Mouse (Mus musculus) gastrocnemius, postnatal 14 days (tissue): ENCODE measurements around the gene Mrps17. TPM values are rescaled to one million over a fixed set of nuclear protein-coding genes. Genes with fewer than 3 reads are reported as not detected.

ENCODE experiments used
- DNase-seq: peaks from one replicate; pipeline ENCODE4 v3.0.0; 2021; ENCODE audit warnings: mixed read lengths
- intact Hi-C: fragments of 180-260 bp; cut with DNase I; formaldehyde crosslinking; loops from one replicate; pipeline ENCODE4 v1.15.1; 2025; ENCODE audit warnings: low total_unique reads
- total RNA-seq, 2 experiments: library from RNA; stranded (reverse); gene quantifications; 2 replicates each; pipeline ENCODE4 v1.2.3; 2021

The Mrps17 gene
- total RNA-seq, 2 experiments from 2014 or later = 64.4 to 69.3 TPM

GRCm38 (mm10) chr5:129729286-129729685 lies 14.0 kb downstream of the Mrps17 start:
- intact Hi-C loops = no loop called here
- DNase-seq = peak; percentile 36

- intact Hi-C loops = no loop called here
- peak; percentile 58 for DNase-seq
Measured at GRCm38 (mm10) chr5:129730344-129730743, 15.0 kb downstream of the Mrps17 start.

GRCm38 (mm10) chr5:129731021-129731420 lies 15.7 kb downstream of the Mrps17 start:
- intact Hi-C loops = no loop called here
- DNase-seq = peak; percentile 34

- DNase-seq = no peak
- intact Hi-C loops = loop anchor here (10.0 kb wide), 1 partner anchor 136 kb away; no protein-coding TSS in a partner anchor
Measured at GRCm38 (mm10) chr5:129740976-129741375, 25.7 kb downstream of the Mrps17 start.

GRCm38 (mm10) chr5:129742903-129743488 lies 27.7 kb downstream of the Mrps17 start:
- intact Hi-C loops = loop anchor here (10.0 kb wide), 1 partner anchor 138 kb away; no protein-coding TSS in a partner anchor
- DNase-seq = no peak

GRCm38 (mm10) chr5:129744050-129744449 lies 28.8 kb downstream of the Mrps17 start:
- DNase-seq = no peak
- intact Hi-C loops = loop anchor here (10.0 kb wide), 1 partner anchor 139 kb away; no protein-coding TSS in a partner anchor

GRCm38 (mm10) chr5:129756886-129757285 lies 41.6 kb downstream of the Mrps17 start:
- DNase-seq = no peak
- intact Hi-C loops = no loop called here

GRCm38 (mm10) chr5:129759929-129760480 lies 44.7 kb downstream of the Mrps17 start:
- intact Hi-C loops = no loop called here
- DNase-seq = no peak

GRCm38 (mm10) chr5:129761865-129762540 lies 46.7 kb downstream of the Mrps17 start:
- intact Hi-C loops = no loop called here
- no peak for DNase-seq

GRCm38 (mm10) chr5:129770443-129771355 lies 55.4 kb downstream of the Mrps17 start:
- no peak for DNase-seq

More at GRCm38 (mm10) chr5:129770443-129771355, 55.4 kb downstream of the Mrps17 start:
- intact Hi-C loops = no loop called here

Other genes starting within 250 kb of the Mrps17 start
- 10 to 100 TPM; 24.2 to 33.3 TPM for gene Sfswap, start 214.3 kb upstream of the Mrps17 start, total RNA-seq
- gene Mmp17, start 131.3 kb upstream of the Mrps17 start, total RNA-seq = 1 to 10 TPM in 1 of 2 experiments, under 1 TPM in 1; 0.86 to 1.2 TPM
- 1 to 10 TPM; 2.0 to 2.7 TPM for gene Zfp11, start 45.4 kb upstream of the Mrps17 start, total RNA-seq
- not detected for gene Sept14, start 7.0 kb upstream of the Mrps17 start, total RNA-seq
- 100 to 1,000 TPM; 470 to 562 TPM for gene Nipsnap2, start 9.6 kb downstream of the Mrps17 start, total RNA-seq
- gene Psph, start 72.0 kb downstream of the Mrps17 start, total RNA-seq = 10 to 100 TPM; 13.0 to 16.2 TPM
- gene Sumf2, start 131.5 kb downstream of the Mrps17 start, total RNA-seq = 10 to 100 TPM in 1 of 2 experiments, 1 to 10 TPM in 1; 9.2 to 10.4 TPM
- gene Chchd2, start 172.0 kb downstream of the Mrps17 start, total RNA-seq = 100 to 1,000 TPM; 477 to 529 TPM
- gene Zbed5, start 180.2 kb downstream of the Mrps17 start, total RNA-seq = under 1 TPM; 0.53 to 0.84 TPM
- 100 to 1,000 TPM; 245 to 293 TPM for gene Phkg1, start 183.1 kb downstream of the Mrps17 start, total RNA-seq
- under 1 TPM; 0.11 to 0.39 TPM for gene Nupr1l, start 193.0 kb downstream of the Mrps17 start, total RNA-seq
- gene Vkorc1l1, start 226.5 kb downstream of the Mrps17 start, total RNA-seq = 10 to 100 TPM; 16.2 to 17.4 TPM